Mouse (Mus musculus) kidney, embryonic 15.5 days (tissue): ENCODE measurements around the gene Osbp2. TPM values are rescaled to one million over a fixed set of nuclear protein-coding genes. Genes with fewer than 3 reads are reported as not detected.

Source experiments
- polyA plus RNA-seq: library from polyadenylated mRNA; unstranded; fragments of >200 nt; fragmentation: Nextera tagmentation; extraction: Ambion mirVana; gene quantifications from 2 replicates; pipeline ENCODE4 v1.2.1, GENCODE M21; 2015

Gene Osbp2
- polyA plus RNA-seq, 1 experiment from 2014 or later = 0.91 TPM

Other genes starting within 250 kb of the Osbp2 start
- gene Morc2a, start 214.7 kb downstream of the Osbp2 start, polyA plus RNA-seq = 28.2 and 30.2 TPM in 2 replicates
- 0.49 and 0.64 TPM in 2 replicates for gene 4921536K21Rik, start 31.2 kb upstream of the Osbp2 start, polyA plus RNA-seq
- 13.0 and 13.4 TPM in 2 replicates for gene Dusp18, start 31.3 kb upstream of the Osbp2 start, polyA plus RNA-seq
- 4.6 and 5.1 TPM in 2 replicates for gene Slc35e4, start 50.8 kb upstream of the Osbp2 start, polyA plus RNA-seq
- 92.9 and 102 TPM in 2 replicates for gene Tcn2, start 68.3 kb upstream of the Osbp2 start, polyA plus RNA-seq
- gene Pes1, start 100.1 kb upstream of the Osbp2 start, polyA plus RNA-seq = 95.1 and 95.5 TPM in 2 replicates
- 0.44 TPM in 1 of 2 replicates, not detected in the other for gene 4930556J24Rik, start 112.9 kb upstream of the Osbp2 start, polyA plus RNA-seq
- 5.3 and 6.7 TPM in 2 replicates for gene Gal3st1, start 119.7 kb upstream of the Osbp2 start, polyA plus RNA-seq
- gene Sec14l4, start 167.6 kb upstream of the Osbp2 start, polyA plus RNA-seq = not detected in 2 replicates
- not detected in 2 replicates for gene Sec14l3, start 200.9 kb upstream of the Osbp2 start, polyA plus RNA-seq
- 15.9 and 16.0 TPM in 2 replicates for gene Mtfp1, start 231.5 kb upstream of the Osbp2 start, polyA plus RNA-seq